Mouse (Mus musculus) thymus, adult 2 months (tissue): ENCODE measurements around the gene Gm17606. TPM values are rescaled to one million over a fixed set of nuclear protein-coding genes. Genes with fewer than 3 reads are reported as not detected.

Experiments
- DNase-seq: peaks from one replicate; pipeline ENCODE4 v3.0.0; 2021
- H3K27ac ChIP-seq: fragments of 200-500 bp; 2 replicates; pipeline ENCODE4 v1.5.1; 2012; ENCODE audit warnings: low read length, control low read depth; ENCODE audit not compliant: control insufficient read depth, insufficient read depth
- H3K27me3 ChIP-seq: fragments of 200-500 bp; 2 replicates; pipeline ENCODE4 v1.6.1; 2012; ENCODE audit warnings: mild to moderate bottlenecking, low read length, moderate library complexity, mixed read lengths; ENCODE audit not compliant: control insufficient read depth, insufficient read depth
- H3K36me3 ChIP-seq: fragments of 200-500 bp; 2 replicates; pipeline ENCODE4 v1.6.1; 2012; ENCODE audit warnings: mild to moderate bottlenecking, low read length, moderate library complexity; ENCODE audit not compliant: control insufficient read depth, insufficient read depth
- H3K4me1 ChIP-seq: fragments of 200-500 bp; replicated peaks from 2 replicates; pipeline ENCODE4 v1.6.1; 2012; ENCODE audit warnings: low read length; ENCODE audit not compliant: control insufficient read depth, insufficient read depth
- H3K4me3 ChIP-seq: fragments of 200-500 bp; 2 replicates; pipeline ENCODE4 v1.5.1; 2012; ENCODE audit warnings: mild to moderate bottlenecking, low read length, control low read depth, moderate library complexity; ENCODE audit not compliant: control insufficient read depth, insufficient read depth
- CTCF ChIP-seq: fragments of 200-500 bp; IDR thresholded peaks from 2 replicates; pipeline ENCODE4 v1.5.1; 2012; ENCODE audit warnings: mild to moderate bottlenecking, control low read depth, low read length, moderate library complexity, borderline replicate concordance; ENCODE audit not compliant: control insufficient read depth, poor library complexity, insufficient read depth; ENCODE audit errors: extremely low read depth
- POLR2A ChIP-seq: fragments of 200-500 bp; IDR thresholded peaks from 2 replicates; pipeline ENCODE4 v1.6.1; 2012; ENCODE audit warnings: mild to moderate bottlenecking, low read length, control low read depth, moderate library complexity; ENCODE audit not compliant: control insufficient read depth, poor library complexity, insufficient read depth; ENCODE audit errors: extremely low read depth
- WGBS: fragments of 180-500 bp; shearing (Covaris S2); methylation state at CpG from one replicate; pipeline ENCODE4 v1.1.7; 2018; 5-methylcytosine and 5-hydroxymethylcytosine counted together
- polyA plus RNA-seq: library from polyadenylated mRNA; depleted of rRNA; stranded (reverse); fragments of >200 nt; gene quantifications from 2 replicates; pipeline ENCODE4 v1.2.3, GENCODE M21; 2012

Gene Gm17606
- polyA plus RNA-seq, 1 experiment = not detected

- Histone ChIP-seq H3K36me3 (peaks cover 52% of the 10 kb centered on the region), H3K4me1 (peaks cover 23% of the 10 kb centered on the region), H3K27ac (no peak overlapping the region), H3K4me3 (no peak overlapping the region), H3K27me3 (no peaks in the 10 kb centered on the region; the same call in 1 of the 2 replicates)
- TF ChIP-seq CTCF (no peak), POLR2A (no peak)
- WGBS = 95% methylated on average over 25 of the region's 25 CpGs
- no peak for DNase-seq
Observed at GRCm38 (mm10) chr14:54642224-54642944, 1.6 kb downstream of the Gm17606 start.

- 91% methylated on average over 2 of the region's 2 CpGs for WGBS
- H3K4me3 ChIP-seq = no peak overlapping the region
- no peak for DNase-seq
- peaks cover 23% of the 10 kb centered on the region for H3K4me1 ChIP-seq
- no peaks in the 10 kb centered on the region; the same call in 1 of the 2 replicates for H3K27me3 ChIP-seq
- H3K36me3 ChIP-seq = peaks cover 56% of the 10 kb centered on the region
- H3K27ac ChIP-seq = no peak overlapping the region
- TF ChIP-seq CTCF = no peak
- no peak for TF ChIP-seq POLR2A
Observed at GRCm38 (mm10) chr14:54643011-54643410, 2.3 kb downstream of the Gm17606 start.

GRCm38 (mm10) chr14:54644294-54644693 lies 3.5 kb downstream of the Gm17606 start:
- DNase-seq = no peak
- no peaks in the 10 kb centered on the region; the same call in 1 of the 2 replicates for H3K27me3 ChIP-seq
- peaks cover 62% of the 10 kb centered on the region for H3K36me3 ChIP-seq
- peaks cover 16% of the 10 kb centered on the region for H3K4me1 ChIP-seq
- no peak overlapping the region for H3K4me3 ChIP-seq
- no peak overlapping the region for H3K27ac ChIP-seq
- WGBS = 96% methylated on average over 9 of the region's 9 CpGs
- no peak for TF ChIP-seq POLR2A
- no peak for TF ChIP-seq CTCF

- Histone ChIP-seq H3K36me3 (peaks cover 77% of the 10 kb centered on the region), H3K27me3 (no peaks in the 10 kb centered on the region; the same call in 1 of the 2 replicates), H3K4me3 (no peak overlapping the region), H3K27ac (no peak overlapping the region), H3K4me1 (peaks cover under 1% of the 10 kb centered on the region; the same call in 1 of the 2 replicates)
- DNase-seq = no peak
- TF ChIP-seq POLR2A (no peak), CTCF (no peak)
- 97% methylated on average over 17 of the region's 17 CpGs for WGBS
Observed at GRCm38 (mm10) chr14:54646455-54646854, 5.7 kb downstream of the Gm17606 start.

- no peak for DNase-seq
- Histone ChIP-seq H3K27me3 (no peaks in the 10 kb centered on the region; the same call in 1 of the 2 replicates), H3K4me1 (peaks cover 2% of the 10 kb centered on the region; the same call in 1 of the 2 replicates), H3K36me3 (peaks cover 77% of the 10 kb centered on the region), H3K27ac (no peak overlapping the region), H3K4me3 (no peak overlapping the region)
- TF ChIP-seq CTCF (no peak), POLR2A (no peak)
- WGBS = 96% methylated on average over 8 of the region's 8 CpGs
Observed at GRCm38 (mm10) chr14:54646898-54647636, 6.3 kb downstream of the Gm17606 start.

- Histone ChIP-seq H3K27ac (no peak overlapping the region), H3K4me3 (no peak overlapping the region), H3K4me1 (peaks cover 6% of the 10 kb centered on the region), H3K27me3 (no peaks in the 10 kb centered on the region; the same call in 1 of the 2 replicates), H3K36me3 (peaks cover 69% of the 10 kb centered on the region)
- DNase-seq = no peak
- over 99% methylated on average over 4 of the region's 4 CpGs for WGBS
- TF ChIP-seq CTCF (no peak), POLR2A (no peak)
Observed at GRCm38 (mm10) chr14:54647900-54648299, 7.1 kb downstream of the Gm17606 start.
